Mouse (Mus musculus) lung, postnatal 10 days (tissue): ENCODE results near the gene Psors1c2.

Experiments
- DNase-seq: peaks from one replicate; pipeline ENCODE4 v3.0.0; 2021

Gene Psors1c2

DNA sequence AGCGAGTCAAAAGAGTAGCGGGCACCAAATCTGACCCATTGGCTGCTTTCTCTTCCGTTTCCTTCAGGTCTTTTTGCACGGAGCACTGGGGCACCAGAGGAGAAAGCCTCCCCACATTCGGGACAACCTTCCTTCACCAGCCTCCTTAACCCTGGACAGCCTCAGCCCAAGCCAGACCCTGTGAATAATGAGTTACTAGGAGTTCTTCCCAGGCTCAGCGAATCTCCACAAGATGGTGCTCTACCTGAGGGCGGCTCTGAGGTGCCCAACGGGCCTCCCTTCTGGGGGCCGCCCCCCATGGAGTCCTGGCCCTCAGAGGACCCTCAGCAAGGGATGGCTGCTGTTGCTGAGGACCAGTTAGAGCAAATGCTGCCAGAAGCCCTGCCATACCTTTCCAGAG is 34.8 kb downstream of the Psors1c2 start:
- DNase-seq: no peak

DNA sequence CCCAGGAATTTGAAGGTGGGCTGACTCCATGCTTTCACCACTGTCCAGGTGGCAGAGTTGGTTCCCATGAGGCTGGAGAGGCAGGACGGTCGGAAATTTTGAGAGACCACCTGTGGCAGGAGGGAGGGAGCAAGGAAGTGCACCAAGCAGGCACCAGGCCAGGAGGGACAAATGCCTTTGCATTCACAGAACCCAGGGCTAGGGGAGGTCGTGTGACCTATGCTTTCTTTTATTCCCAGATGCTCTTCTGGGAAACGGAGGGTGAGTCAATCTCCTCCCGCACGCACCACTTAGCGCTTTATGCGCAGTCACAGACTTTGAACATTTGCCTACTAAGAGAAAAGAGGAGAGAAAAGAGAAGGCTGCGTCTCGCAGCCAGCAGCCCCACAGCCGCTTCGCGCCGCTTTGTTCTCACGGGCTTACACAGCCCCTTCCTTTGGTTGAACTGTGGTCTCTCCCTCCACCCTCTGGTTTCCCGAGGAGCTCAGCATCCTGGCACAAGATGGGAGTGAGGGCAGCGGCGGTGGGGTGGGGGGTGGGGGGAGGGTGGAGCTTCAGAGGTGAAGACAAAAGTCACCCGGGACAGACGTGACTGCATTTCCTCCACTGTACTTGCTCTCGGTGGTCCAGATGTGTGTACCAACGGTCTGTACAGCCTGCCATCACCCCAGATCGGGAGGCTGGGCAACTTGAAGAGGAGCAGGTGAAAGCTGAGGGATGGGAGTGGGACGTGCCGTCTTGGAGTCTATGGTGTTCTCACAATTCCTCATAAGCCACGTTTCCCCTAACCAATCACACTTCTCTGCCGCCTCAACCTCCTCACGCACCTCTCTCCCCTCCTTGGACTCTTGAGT is 36.3 kb downstream of the Psors1c2 start:
- DNase-seq: no peak

DNA sequence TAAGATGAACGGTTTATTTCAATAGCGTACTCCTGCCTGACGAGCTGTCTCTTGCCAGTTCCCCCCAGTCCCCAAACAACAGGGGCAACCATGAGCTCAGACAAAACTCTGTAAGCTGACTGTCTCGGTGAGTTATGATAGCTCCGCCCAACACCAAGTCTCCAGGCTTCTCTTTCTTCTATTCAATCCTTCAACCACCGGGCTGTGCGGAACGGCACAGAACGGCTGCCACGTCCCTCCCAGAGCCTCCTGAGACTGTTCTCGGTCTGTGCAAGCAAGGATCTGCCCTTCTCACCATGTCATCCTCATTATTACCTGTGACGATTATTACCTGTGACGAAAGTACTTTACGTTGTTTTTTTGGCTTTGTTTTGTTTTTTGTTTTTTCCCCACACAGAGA is 37.8 kb downstream of the Psors1c2 start:
- no peak for DNase-seq

DNA sequence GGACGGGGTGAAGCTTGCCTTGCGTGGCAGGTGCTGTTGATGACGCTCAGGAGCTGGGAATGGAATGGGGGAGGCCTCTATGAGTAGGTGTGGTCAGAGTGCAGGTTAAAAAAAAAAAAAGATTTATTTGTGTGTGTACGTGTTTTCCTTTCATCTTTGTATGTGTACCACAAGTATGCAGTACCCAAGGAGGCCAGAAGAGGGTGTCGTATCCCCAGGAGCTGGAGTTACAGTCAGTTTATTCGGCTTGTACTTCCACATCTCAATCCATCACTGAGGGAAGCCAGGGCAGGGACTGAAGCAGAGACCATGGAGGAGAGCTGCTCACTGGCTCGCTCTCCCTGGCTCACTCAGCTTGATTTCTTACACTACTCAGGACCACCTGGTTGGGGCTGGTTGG is 38.5 kb downstream of the Psors1c2 start:
- no peak for DNase-seq

DNA sequence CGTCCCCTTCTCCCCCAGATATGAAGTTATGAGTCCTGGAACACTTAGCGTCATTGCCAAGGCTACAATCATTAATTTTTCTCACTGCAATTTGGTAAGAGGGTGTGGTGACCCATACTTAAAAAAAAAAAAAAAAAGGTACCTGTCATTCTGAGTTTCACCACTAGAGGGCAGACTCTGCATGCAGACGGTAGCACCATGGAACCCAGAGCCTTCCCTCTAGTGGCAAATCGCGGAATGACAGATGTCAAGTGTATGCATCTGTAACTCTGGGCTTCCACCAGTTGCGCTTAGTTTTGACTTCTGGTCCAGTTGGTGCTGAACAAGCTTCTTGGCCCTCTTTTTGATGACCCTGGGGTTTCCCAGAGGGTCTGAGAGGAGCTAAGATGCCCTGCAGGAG is 45.2 kb downstream of the Psors1c2 start:
- peak; percentile 89 for DNase-seq

DNA sequence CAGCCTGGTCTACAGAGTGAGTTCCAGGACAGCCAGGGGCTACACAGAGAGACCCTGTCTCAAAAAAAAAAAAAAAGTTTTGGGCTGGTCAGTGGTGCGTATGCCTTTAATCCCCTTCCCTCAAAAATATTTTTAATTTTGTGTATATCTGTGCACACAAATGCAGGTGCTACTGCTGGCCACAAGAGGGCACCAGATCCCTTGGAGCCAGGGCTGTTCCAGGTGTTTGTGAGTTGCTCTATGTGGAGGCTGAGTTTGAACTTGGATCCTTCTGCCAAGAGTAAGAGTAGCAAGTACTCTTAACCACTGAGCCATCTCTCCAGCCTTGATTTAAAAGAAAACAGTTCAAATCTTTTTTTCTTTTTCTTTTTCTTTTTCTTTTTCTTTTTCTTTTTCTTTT is 49.9 kb downstream of the Psors1c2 start:
- no peak for DNase-seq
